Mouse (Mus musculus): Measurements from ENCODE around the gene Nfatc2ip. TPM values are rescaled to one million over a fixed set of nuclear protein-coding genes. Genes with fewer than 3 reads are reported as not detected.

Nfatc2ip gene
- polyA plus RNA-seq, 1 experiment, result 41.3 TPM

- TF ChIP-seq POLR2A (IDR thresholded peaks at IDR 0.05; ENCODE audit: control insufficient read depth, low read depth, low read length), result peak; percentile 30; the same call in 1 of the 2 replicates
- TF ChIP-seq CTCF (IDR thresholded peaks at IDR 0.05; ENCODE audit: control insufficient read depth, insufficient read depth, insufficient replicate concordance, low read depth, low read length), result no peak
- no peak overlapping the region; the same call in 1 of the 2 replicates for H3K27ac ChIP-seq (ENCODE audit: control insufficient read depth, insufficient read depth, low read depth, low read length)
- peak overlapping the region; percentile 69 for H3K4me3 ChIP-seq (ENCODE audit: control insufficient read depth, low read depth, low read length)
These were observed 41.6 kb downstream of the Nfatc2ip start for GRCm38 (mm10) chr7:126354738-126355614.

GRCm38 (mm10) chr7:126353994-126354365, 42.6 kb downstream of the Nfatc2ip start:
- Histone ChIP-seq H3K27ac (ENCODE audit: control insufficient read depth, insufficient read depth, low read depth, low read length) (no peak overlapping the region), H3K4me3 (ENCODE audit: control insufficient read depth, low read depth, low read length) (no peak overlapping the region), H3K4me1 (ENCODE audit: control insufficient read depth, insufficient read depth, low read length) (peaks cover 8% of the 10 kb centered on the region), H3K36me3 (ENCODE audit: control insufficient read depth, insufficient read depth, low read length) (no peaks in the 10 kb centered on the region), H3K27me3 (ENCODE audit: control insufficient read depth, insufficient read depth, low read length) (no peaks in the 10 kb centered on the region)
- no peak for TF ChIP-seq CTCF (IDR thresholded peaks at IDR 0.05; ENCODE audit: control insufficient read depth, insufficient read depth, insufficient replicate concordance, low read depth, low read length)
- no peak for TF ChIP-seq POLR2A (IDR thresholded peaks at IDR 0.05; ENCODE audit: control insufficient read depth, low read depth, low read length)

More at GRCm38 (mm10) chr7:126354738-126355614, 41.6 kb downstream of the Nfatc2ip start:
- no peaks in the 10 kb centered on the region for H3K36me3 ChIP-seq (ENCODE audit: control insufficient read depth, insufficient read depth, low read length)
- no peaks in the 10 kb centered on the region for H3K27me3 ChIP-seq (ENCODE audit: control insufficient read depth, insufficient read depth, low read length)
- H3K4me1 ChIP-seq (ENCODE audit: control insufficient read depth, insufficient read depth, low read length), result peaks cover 11% of the 10 kb centered on the region

GRCm38 (mm10) chr7:126353251-126353993, 43.1 kb downstream of the Nfatc2ip start:
- no peak overlapping the region for H3K27ac ChIP-seq (ENCODE audit: control insufficient read depth, insufficient read depth, low read depth, low read length)
- no peaks in the 10 kb centered on the region for H3K36me3 ChIP-seq (ENCODE audit: control insufficient read depth, insufficient read depth, low read length)
- no peak overlapping the region for H3K4me3 ChIP-seq (ENCODE audit: control insufficient read depth, low read depth, low read length)
- TF ChIP-seq POLR2A (IDR thresholded peaks at IDR 0.05; ENCODE audit: control insufficient read depth, low read depth, low read length) (no peak), CTCF (IDR thresholded peaks at IDR 0.05; ENCODE audit: control insufficient read depth, insufficient read depth, insufficient replicate concordance, low read depth, low read length) (no peak)
- peaks cover 6% of the 10 kb centered on the region; the same call in 1 of the 2 replicates for H3K4me1 ChIP-seq (ENCODE audit: control insufficient read depth, insufficient read depth, low read length)
- H3K27me3 ChIP-seq (ENCODE audit: control insufficient read depth, insufficient read depth, low read length), result no peaks in the 10 kb centered on the region

GRCm38 (mm10) chr7:126351419-126351951, 45.1 kb downstream of the Nfatc2ip start:
- peaks cover 6% of the 10 kb centered on the region; the same call in 1 of the 2 replicates for H3K4me1 ChIP-seq (ENCODE audit: control insufficient read depth, insufficient read depth, low read length)
- TF ChIP-seq POLR2A (IDR thresholded peaks at IDR 0.05; ENCODE audit: control insufficient read depth, low read depth, low read length) (peak; percentile 47; the same call in 1 of the 2 replicates), CTCF (IDR thresholded peaks at IDR 0.05; ENCODE audit: control insufficient read depth, insufficient read depth, insufficient replicate concordance, low read depth, low read length) (no peak)

GRCm38 (mm10) chr7:126350748-126351418, 45.7 kb downstream of the Nfatc2ip start:
- Histone ChIP-seq H3K36me3 (ENCODE audit: control insufficient read depth, insufficient read depth, low read length) (no peaks in the 10 kb centered on the region), H3K27ac (ENCODE audit: control insufficient read depth, insufficient read depth, low read depth, low read length) (no peak overlapping the region), H3K27me3 (ENCODE audit: control insufficient read depth, insufficient read depth, low read length) (no peaks in the 10 kb centered on the region), H3K4me3 (ENCODE audit: control insufficient read depth, low read depth, low read length) (peak overlapping the region; percentile 77), H3K4me1 (ENCODE audit: control insufficient read depth, insufficient read depth, low read length) (peaks cover 6% of the 10 kb centered on the region; the same call in 1 of the 2 replicates)
- no peak for TF ChIP-seq CTCF (IDR thresholded peaks at IDR 0.05; ENCODE audit: control insufficient read depth, insufficient read depth, insufficient replicate concordance, low read depth, low read length)
- TF ChIP-seq POLR2A (IDR thresholded peaks at IDR 0.05; ENCODE audit: control insufficient read depth, low read depth, low read length), result no peak

More at GRCm38 (mm10) chr7:126351419-126351951, 45.1 kb downstream of the Nfatc2ip start:
- Histone ChIP-seq H3K27me3 (ENCODE audit: control insufficient read depth, insufficient read depth, low read length) (no peaks in the 10 kb centered on the region), H3K27ac (ENCODE audit: control insufficient read depth, insufficient read depth, low read depth, low read length) (no peak overlapping the region), H3K4me3 (ENCODE audit: control insufficient read depth, low read depth, low read length) (peak overlapping the region; percentile 77), H3K36me3 (ENCODE audit: control insufficient read depth, insufficient read depth, low read length) (no peaks in the 10 kb centered on the region)

- TF ChIP-seq POLR2A (IDR thresholded peaks at IDR 0.05; ENCODE audit: control insufficient read depth, low read depth, low read length), result no peak
- no peak for TF ChIP-seq CTCF (IDR thresholded peaks at IDR 0.05; ENCODE audit: control insufficient read depth, insufficient read depth, insufficient replicate concordance, low read depth, low read length)
- Histone ChIP-seq H3K4me3 (ENCODE audit: control insufficient read depth, low read depth, low read length) (no peak overlapping the region), H3K27ac (ENCODE audit: control insufficient read depth, insufficient read depth, low read depth, low read length) (no peak overlapping the region), H3K4me1 (ENCODE audit: control insufficient read depth, insufficient read depth, low read length) (peaks cover 6% of the 10 kb centered on the region; the same call in 1 of the 2 replicates), H3K36me3 (ENCODE audit: control insufficient read depth, insufficient read depth, low read length) (no peaks in the 10 kb centered on the region), H3K27me3 (ENCODE audit: control insufficient read depth, insufficient read depth, low read length) (no peaks in the 10 kb centered on the region)
These were observed 48.2 kb downstream of the Nfatc2ip start for GRCm38 (mm10) chr7:126348293-126348692.

Data from testis, adult 2 months (tissue).